Mouse (Mus musculus) lung, embryonic 16.5 days (tissue): ENCODE results near the gene Prkar1a. TPM values are rescaled to one million over a fixed set of nuclear protein-coding genes. Genes with fewer than 3 reads are reported as not detected.
A peak's percentile ranks its signal among the peaks of the same experiment; 100 is the strongest.

Source experiments
- ATAC-seq: fragments of 200-750 bp; cut with Nextera tagmentation; 2 replicates; pipeline ENCODE4 v1.8.0; 2017; ENCODE audit warnings: low read depth, mild to moderate bottlenecking, moderate library complexity
- H3K27ac ChIP-seq: fragments of 300-500 bp; sonication (generic); 2 replicates; pipeline ENCODE4 v1.5.1; 2014; ENCODE audit warnings: mild to moderate bottlenecking, control low read depth, low read length
- H3K27me3 ChIP-seq: fragments of 300-500 bp; sonication (generic); 2 replicates; pipeline ENCODE4 v1.6.1; 2014; ENCODE audit warnings: low read depth, low read length, mixed read lengths; ENCODE audit not compliant: control insufficient read depth, insufficient read depth
- H3K36me3 ChIP-seq: fragments of 300-500 bp; sonication (generic); 2 replicates; pipeline ENCODE4 v1.6.1; 2014; ENCODE audit warnings: low read length; ENCODE audit not compliant: control insufficient read depth, insufficient read depth
- H3K4me1 ChIP-seq: fragments of 300-500 bp; sonication (generic); replicated peaks from 2 replicates; pipeline ENCODE4 v1.6.1; 2014; ENCODE audit warnings: low read length, mixed read lengths; ENCODE audit not compliant: control insufficient read depth, insufficient read depth
- H3K4me2 ChIP-seq: fragments of 300-500 bp; sonication (generic); 2 replicates; pipeline ENCODE4 v1.6.1; 2014; ENCODE audit warnings: low read depth, low read length, control low read depth
- H3K4me3 ChIP-seq: fragments of 300-500 bp; sonication (generic); 2 replicates; pipeline ENCODE4 v1.5.1; 2014; ENCODE audit warnings: mild to moderate bottlenecking, low read length, control low read depth
- H3K9ac ChIP-seq: fragments of 300-500 bp; sonication (generic); 2 replicates; pipeline ENCODE4 v1.6.1; 2014; ENCODE audit warnings: low read length, control low read depth
- H3K9me3 ChIP-seq: fragments of 300-500 bp; sonication (generic); 2 replicates; pipeline ENCODE4 v1.6.1; 2016; ENCODE audit warnings: low read length; ENCODE audit not compliant: control insufficient read depth
- WGBS: fragments of 180-500 bp; shearing (Covaris S2); extraction: QIAGEN DNeasy Blood & Tissue Kit; methylation state at CpG from one replicate; pipeline ENCODE4 v1.1.7; 2014; 5-methylcytosine and 5-hydroxymethylcytosine counted together
- polyA plus RNA-seq: library from polyadenylated mRNA; unstranded; fragments of >200 nt; fragmentation: Nextera tagmentation; extraction: Ambion mirVana; gene quantifications from 2 replicates; pipeline ENCODE4 v1.2.1, GENCODE M21; 2015

Prkar1a gene
- polyA plus RNA-seq = 393 and 407 TPM in 2 replicates

GRCm38 (mm10) chr11:109649206-109649605 is at the start of gene Prkar1a:
Gene Prkar1a, plus strand, starts transcription at chr11:109649405.
- H3K9me3 ChIP-seq = no peaks in the 10 kb centered on the region
- peaks cover 30% of the 10 kb centered on the region for H3K4me1 ChIP-seq
- H3K4me3 ChIP-seq = peak within 1 kb of the TSS; percentile 94
- H3K36me3 ChIP-seq = peaks cover 4% of the 10 kb centered on the region; the same call in 1 of the 2 replicates
- H3K27me3 ChIP-seq = no peaks in the 10 kb centered on the region
- peak within 1 kb of the TSS; percentile 95 for H3K9ac ChIP-seq
- ATAC-seq = no peak
- 7% methylated on average over 8 of the region's 8 CpGs for WGBS
- peak within 1 kb of the TSS; percentile 70 for H3K27ac ChIP-seq
- H3K4me2 ChIP-seq = peak within 1 kb of the TSS; percentile 95

GRCm38 (mm10) chr11:109607600-109607999 is 41.6 kb upstream of the Prkar1a start:
- Histone ChIP-seq H3K9me3 (no peaks in the 10 kb centered on the region), H3K4me2 (no peak overlapping the region), H3K4me1 (peaks cover 20% of the 10 kb centered on the region), H3K27me3 (no peaks in the 10 kb centered on the region), H3K27ac (no peak overlapping the region), H3K36me3 (peaks cover 13% of the 10 kb centered on the region), H3K9ac (no peak overlapping the region), H3K4me3 (no peak overlapping the region)
- ATAC-seq = no peak
- 73% methylated on average over 6 of the region's 6 CpGs for WGBS

- no peak overlapping the region for H3K4me2 ChIP-seq
- H3K9me3 ChIP-seq = no peaks in the 10 kb centered on the region
- no peak overlapping the region for H3K27ac ChIP-seq
- H3K9ac ChIP-seq = no peak overlapping the region
- H3K27me3 ChIP-seq = no peaks in the 10 kb centered on the region
- peaks cover 3% of the 10 kb centered on the region; the same call in 1 of the 2 replicates for H3K36me3 ChIP-seq
- ATAC-seq = no peak
- peaks cover 21% of the 10 kb centered on the region for H3K4me1 ChIP-seq
- H3K4me3 ChIP-seq = no peak overlapping the region
- 60% methylated on average over 6 of the region's 6 CpGs for WGBS
These were observed 40.1 kb upstream of the Prkar1a start for GRCm38 (mm10) chr11:109608976-109609625.

- no peak for ATAC-seq
- Histone ChIP-seq H3K9me3 (no peaks in the 10 kb centered on the region), H3K36me3 (0 out of 2 replicates have a peak, but pooled peaks cover 2% of the 10 kb centered on the region), H3K9ac (peak overlapping the region; percentile 88), H3K4me1 (peaks cover 21% of the 10 kb centered on the region), H3K27ac (peak overlapping the region; percentile 88), H3K4me3 (peak overlapping the region; percentile 86), H3K4me2 (peak overlapping the region; percentile 73), H3K27me3 (no peaks in the 10 kb centered on the region)
- WGBS = 13% methylated on average over 9 of the region's 9 CpGs
These were observed 39.0 kb upstream of the Prkar1a start for GRCm38 (mm10) chr11:109610046-109610794.

GRCm38 (mm10) chr11:109610795-109611302 is 38.4 kb upstream of the Prkar1a start:
- Histone ChIP-seq H3K4me2 (peak overlapping the region; percentile 73), H3K27ac (peak overlapping the region; percentile 88), H3K9me3 (no peaks in the 10 kb centered on the region), H3K27me3 (no peaks in the 10 kb centered on the region), H3K4me3 (peak overlapping the region; percentile 86), H3K36me3 (no peaks in the 10 kb centered on the region), H3K9ac (peak overlapping the region; percentile 88), H3K4me1 (peaks cover 21% of the 10 kb centered on the region)
- peak; percentile 39 for ATAC-seq
- WGBS = under 1% methylated on average over 26 of the region's 26 CpGs

- H3K9me3 ChIP-seq = no peaks in the 10 kb centered on the region
- peak within 1 kb of the TSS; percentile 73 for H3K4me2 ChIP-seq
- H3K9ac ChIP-seq = peak within 1 kb of the TSS; percentile 88
- H3K4me1 ChIP-seq = peaks cover 22% of the 10 kb centered on the region
- peak within 1 kb of the TSS; percentile 88 for H3K27ac ChIP-seq
- peak; percentile 96 for ATAC-seq
- H3K36me3 ChIP-seq = no peaks in the 10 kb centered on the region
- under 1% methylated on average over 58 of the region's 58 CpGs for WGBS
- peak within 1 kb of the TSS; percentile 86 for H3K4me3 ChIP-seq
- H3K27me3 ChIP-seq = no peaks in the 10 kb centered on the region
These were observed 37.7 kb upstream of the Prkar1a start, which contains the start of gene Wipi1 for GRCm38 (mm10) chr11:109611303-109612149. Gene Wipi1, minus strand, starts transcription at chr11:109611967.

- Histone ChIP-seq H3K4me3 (no peak overlapping the region), H3K9me3 (no peaks in the 10 kb centered on the region), H3K27ac (no peak overlapping the region), H3K9ac (no peak overlapping the region), H3K4me2 (no peak overlapping the region), H3K27me3 (no peaks in the 10 kb centered on the region), H3K36me3 (no peaks in the 10 kb centered on the region), H3K4me1 (peaks cover 25% of the 10 kb centered on the region)
- 56% methylated on average over 7 of the region's 7 CpGs for WGBS
- no peak for ATAC-seq
These were observed 36.2 kb upstream of the Prkar1a start for GRCm38 (mm10) chr11:109612871-109613529.

- Histone ChIP-seq H3K9ac (no peak overlapping the region), H3K4me2 (no peak overlapping the region), H3K27me3 (no peaks in the 10 kb centered on the region), H3K27ac (no peak overlapping the region), H3K4me3 (no peak overlapping the region), H3K4me1 (peaks cover 14% of the 10 kb centered on the region), H3K9me3 (no peaks in the 10 kb centered on the region), H3K36me3 (no peaks in the 10 kb centered on the region)
- ATAC-seq = no peak
- 44% methylated on average over 9 of the region's 9 CpGs for WGBS
These were observed 33.9 kb upstream of the Prkar1a start for GRCm38 (mm10) chr11:109615286-109615685.
